Mouse (Mus musculus): Measurements from ENCODE around the gene Hist1h2aa. TPM values are rescaled to one million over a fixed set of nuclear protein-coding genes. Genes with fewer than 3 reads are reported as not detected.

The Hist1h2aa gene
- polyA plus RNA-seq (2016; fragmentation: Nextera tagmentation; extraction: Ambion mirVana) = not detected in 2 replicates

DNA sequence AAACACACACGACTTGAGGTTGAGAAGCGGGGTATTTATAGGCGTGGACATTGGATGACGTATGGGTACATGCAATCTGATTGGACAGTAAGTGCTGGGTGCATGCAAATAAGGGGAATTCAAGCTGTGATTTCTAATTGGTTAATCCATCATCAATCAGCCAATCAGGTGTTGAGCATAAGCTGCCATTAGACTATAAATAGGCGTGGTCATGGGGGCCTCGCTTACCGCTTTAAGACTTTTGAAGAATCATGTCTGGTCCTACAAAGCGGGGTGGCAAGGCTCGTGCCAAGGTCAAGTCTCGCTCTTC is at the start of gene Hist1h2aa:
Gene Hist1h2aa, plus strand, starts transcription at position 252 of the 310 bp plus-strand sequence.
- H3K36me3 ChIP-seq = no peaks in the 10 kb centered on the region
- no peak within 1 kb of the TSS for H3K4me3 ChIP-seq
- peaks cover 8% of the 10 kb centered on the region for H3K9me3 ChIP-seq (replicated peaks)
- H3K27ac ChIP-seq (replicated peaks) = no peak within 1 kb of the TSS
- no peaks in the 10 kb centered on the region for H3K27me3 ChIP-seq (ENCODE audit: low read depth, poor library complexity, severe bottlenecking)
- DNase-seq (ENCODE audit: low spot score) = no peak
- 89% methylated on average over 10 of the region's 10 CpGs for WGBS
- H3K4me1 ChIP-seq = no peaks in the 10 kb centered on the region

DNA sequence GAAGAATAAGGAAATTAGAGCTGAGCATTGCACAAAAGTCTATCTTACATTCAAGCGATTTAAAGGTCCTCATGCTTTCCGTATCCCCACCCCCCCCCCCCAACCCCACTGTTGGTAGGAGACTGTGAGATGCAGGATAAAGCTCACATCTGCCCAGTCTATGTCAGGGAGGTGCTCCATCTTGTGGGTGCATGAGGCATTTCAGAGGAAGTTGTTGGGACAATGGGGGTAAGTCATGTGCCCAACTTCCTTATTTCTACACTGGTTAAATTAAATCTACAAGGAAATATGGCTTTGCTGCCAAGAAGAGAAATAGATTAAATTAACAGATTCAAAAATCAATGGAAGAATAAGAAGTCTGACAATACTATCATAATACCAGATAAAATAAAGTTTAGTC is 48.7 kb upstream of the Hist1h2aa start:
- no peaks in the 10 kb centered on the region for H3K9me3 ChIP-seq (replicated peaks)
- H3K27ac ChIP-seq (replicated peaks) = no peak overlapping the region
- no peak overlapping the region for H3K4me3 ChIP-seq
- peak; percentile 31 for DNase-seq (ENCODE audit: low spot score)
- peaks cover 10% of the 10 kb centered on the region; the same call in 1 of the 2 replicates for H3K4me1 ChIP-seq
- no peaks in the 10 kb centered on the region for H3K36me3 ChIP-seq
- WGBS = 37% methylated on average over 2 of the region's 2 CpGs
- no peaks in the 10 kb centered on the region for H3K27me3 ChIP-seq (ENCODE audit: low read depth, poor library complexity, severe bottlenecking)

DNA sequence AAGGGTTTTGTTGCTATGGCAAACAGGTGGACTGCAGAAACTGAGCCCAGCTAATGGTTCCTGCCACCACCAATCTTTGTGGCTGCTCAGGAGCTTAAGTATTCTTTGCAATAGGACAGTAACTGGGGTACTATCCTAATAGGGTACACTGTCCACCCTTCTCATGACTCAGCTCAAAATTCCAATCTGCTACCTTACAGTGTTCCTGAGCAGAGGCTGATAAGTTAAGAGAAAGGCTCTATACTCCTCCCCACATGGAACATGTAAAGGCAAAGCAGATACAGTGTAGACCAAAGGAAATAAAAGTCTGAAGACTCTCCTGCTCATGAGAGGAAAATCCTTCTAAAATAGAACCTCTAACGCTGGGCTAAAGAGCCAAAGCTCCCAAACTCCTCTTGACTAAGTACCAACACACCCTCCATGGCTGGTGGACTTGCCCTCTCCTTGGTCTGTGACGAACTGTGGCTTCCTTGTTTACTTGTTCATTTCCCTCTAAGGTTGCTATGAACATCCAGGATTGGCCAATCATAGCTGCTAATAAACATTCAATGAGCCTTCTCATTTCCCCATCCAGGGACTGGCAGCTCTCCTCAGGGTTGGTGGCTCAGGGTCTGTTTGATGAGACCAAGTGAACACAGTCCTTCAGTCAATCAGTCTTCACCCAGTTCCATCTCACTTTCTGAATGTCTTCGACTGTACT is 47.1 kb upstream of the Hist1h2aa start:
- Histone ChIP-seq H3K9me3 (replicated peaks) (no peaks in the 10 kb centered on the region), H3K27ac (replicated peaks) (no peak overlapping the region), H3K27me3 (ENCODE audit: low read depth, poor library complexity, severe bottlenecking) (no peaks in the 10 kb centered on the region), H3K4me3 (no peak overlapping the region), H3K4me1 (peaks cover 13% of the 10 kb centered on the region), H3K36me3 (no peaks in the 10 kb centered on the region)
- no peak for DNase-seq (ENCODE audit: low spot score)
- WGBS = 84% methylated on average over 3 of the region's 3 CpGs

- Histone ChIP-seq H3K27me3 (ENCODE audit: low read depth, poor library complexity, severe bottlenecking) (no peaks in the 10 kb centered on the region), H3K27ac (replicated peaks) (no peak overlapping the region), H3K4me1 (peaks cover 30% of the 10 kb centered on the region), H3K36me3 (no peaks in the 10 kb centered on the region), H3K4me3 (no peak overlapping the region), H3K9me3 (replicated peaks) (no peaks in the 10 kb centered on the region)
- 79% methylated on average over 6 of the region's 6 CpGs for WGBS
- DNase-seq (ENCODE audit: low spot score) = no peak
Measured at GRCm38 (mm10) chr13:23889011-23889605, 45.2 kb upstream of the Hist1h2aa start.

DNA sequence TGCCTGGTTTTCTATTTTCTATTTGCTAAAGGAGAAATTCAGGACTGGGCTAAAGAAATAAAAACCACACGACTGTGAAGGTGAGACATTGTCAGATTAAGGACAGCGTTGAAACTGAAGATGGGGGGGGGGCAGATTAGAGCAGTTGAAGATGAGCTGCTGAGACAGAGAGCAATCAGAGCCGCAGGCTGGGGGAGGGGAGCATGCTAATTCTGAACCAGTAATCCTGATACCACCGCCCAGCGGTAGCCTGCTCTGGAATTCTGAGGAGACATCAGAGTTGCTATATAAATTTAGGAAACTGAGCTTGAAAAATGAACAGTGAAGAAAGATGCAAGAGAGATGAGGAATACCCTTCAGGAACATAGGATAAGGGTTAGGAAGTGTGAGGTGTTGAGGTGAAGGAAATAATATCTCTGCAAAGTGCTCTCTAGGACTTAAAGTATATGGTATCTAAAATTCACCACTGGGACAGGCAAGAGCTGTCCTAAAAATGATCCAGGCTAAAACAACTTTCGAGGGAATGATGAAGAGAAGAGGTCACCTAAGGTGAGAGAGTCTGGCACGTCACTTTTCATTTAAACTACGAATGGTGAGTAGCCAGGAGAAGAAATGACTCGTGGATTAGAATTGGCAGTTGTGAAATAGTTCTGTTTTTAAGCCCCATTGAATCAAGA is 41.5 kb upstream of the Hist1h2aa start:
- H3K27ac ChIP-seq (replicated peaks) = no peak overlapping the region
- 18% methylated on average over 9 of the region's 9 CpGs for WGBS
- peaks cover 28% of the 10 kb centered on the region for H3K4me1 ChIP-seq
- H3K36me3 ChIP-seq = no peaks in the 10 kb centered on the region
- H3K9me3 ChIP-seq (replicated peaks) = no peaks in the 10 kb centered on the region
- peak; percentile 29 for DNase-seq (ENCODE audit: low spot score)
- no peak overlapping the region for H3K4me3 ChIP-seq
- H3K27me3 ChIP-seq (ENCODE audit: low read depth, poor library complexity, severe bottlenecking) = no peaks in the 10 kb centered on the region

- DNase-seq (ENCODE audit: low spot score) = peak; percentile 57
- 24% methylated on average over 4 of the region's 4 CpGs for WGBS
- no peaks in the 10 kb centered on the region for H3K27me3 ChIP-seq (ENCODE audit: low read depth, poor library complexity, severe bottlenecking)
Measured at GRCm38 (mm10) chr13:23893269-23893593, 41.0 kb upstream of the Hist1h2aa start.

GRCm38 (mm10) chr13:23898242-23898641 is 36.0 kb upstream of the Hist1h2aa start:
- no peak for DNase-seq (ENCODE audit: low spot score)
- Histone ChIP-seq H3K4me3 (no peak overlapping the region), H3K27me3 (ENCODE audit: low read depth, poor library complexity, severe bottlenecking) (no peaks in the 10 kb centered on the region), H3K27ac (replicated peaks) (no peak overlapping the region), H3K4me1 (peaks cover 20% of the 10 kb centered on the region), H3K36me3 (no peaks in the 10 kb centered on the region), H3K9me3 (replicated peaks) (no peaks in the 10 kb centered on the region)
- 57% methylated on average over 6 of the region's 6 CpGs for WGBS

More at GRCm38 (mm10) chr13:23893269-23893593, 41.0 kb upstream of the Hist1h2aa start:
- H3K4me1 ChIP-seq = peaks cover 33% of the 10 kb centered on the region
- no peaks in the 10 kb centered on the region for H3K9me3 ChIP-seq (replicated peaks)
- peak overlapping the region; percentile 46; the same call in 1 of the 2 replicates for H3K27ac ChIP-seq (replicated peaks)
- H3K36me3 ChIP-seq = no peaks in the 10 kb centered on the region
- 0 out of 2 replicates have a peak overlapping the region, but pooled peaks have one; percentile 1 for H3K4me3 ChIP-seq

DNA sequence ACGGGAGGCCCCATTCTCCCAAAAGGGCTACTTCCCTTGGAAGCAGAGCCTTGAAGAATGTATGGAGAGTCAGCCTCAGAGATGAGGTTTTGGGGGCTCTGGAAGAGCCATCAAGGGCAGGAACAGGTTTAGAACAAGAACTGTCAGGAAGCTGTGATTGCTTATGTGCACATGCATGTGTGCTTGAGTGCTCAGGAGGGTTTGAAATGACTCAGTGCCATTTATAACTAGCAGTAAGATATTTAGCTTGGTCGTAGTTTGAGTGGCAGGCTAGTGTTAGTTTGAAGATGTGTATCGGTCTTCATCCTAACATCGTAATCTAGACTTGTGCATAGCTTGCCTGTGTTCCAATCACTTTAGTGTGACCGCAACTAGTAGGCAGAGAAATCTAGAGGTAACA is 27.4 kb upstream of the Hist1h2aa start:
- 93% methylated on average over 5 of the region's 5 CpGs for WGBS
- no peaks in the 10 kb centered on the region for H3K27me3 ChIP-seq (ENCODE audit: low read depth, poor library complexity, severe bottlenecking)
- no peaks in the 10 kb centered on the region for H3K9me3 ChIP-seq (replicated peaks)
- H3K27ac ChIP-seq (replicated peaks) = no peak overlapping the region
- no peaks in the 10 kb centered on the region for H3K36me3 ChIP-seq
- no peaks in the 10 kb centered on the region for H3K4me1 ChIP-seq
- no peak for DNase-seq (ENCODE audit: low spot score)
- no peak overlapping the region for H3K4me3 ChIP-seq

GRCm38 (mm10) chr13:23910121-23910520 is 24.1 kb upstream of the Hist1h2aa start:
- no peak for DNase-seq (ENCODE audit: low spot score)
- 89% methylated on average over 5 of the region's 5 CpGs for WGBS
- no peaks in the 10 kb centered on the region for H3K27me3 ChIP-seq (ENCODE audit: low read depth, poor library complexity, severe bottlenecking)
- peaks cover 17% of the 10 kb centered on the region for H3K4me1 ChIP-seq
- no peak overlapping the region for H3K27ac ChIP-seq (replicated peaks)
- no peaks in the 10 kb centered on the region for H3K9me3 ChIP-seq (replicated peaks)
- H3K4me3 ChIP-seq = no peak overlapping the region
- no peaks in the 10 kb centered on the region for H3K36me3 ChIP-seq

DNA sequence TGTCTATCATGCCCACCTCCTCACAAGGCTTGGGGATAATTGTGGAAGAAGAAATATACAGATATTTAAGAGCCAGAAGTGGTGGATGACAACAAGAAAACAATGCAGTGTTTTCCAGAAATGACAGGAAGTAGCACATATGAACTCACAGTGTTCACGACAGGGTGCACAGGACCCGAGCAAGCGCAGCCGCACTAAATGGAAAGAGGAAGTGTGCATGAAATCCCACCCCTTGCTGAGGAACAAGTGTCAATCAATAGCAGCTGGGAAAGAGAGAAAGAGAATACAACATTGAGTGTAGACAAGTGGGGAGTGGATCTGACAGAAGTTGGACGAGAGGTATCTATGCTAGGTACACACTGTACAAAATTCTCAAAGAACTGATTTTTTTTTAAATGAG is 22.9 kb upstream of the Hist1h2aa start:
- no peak for DNase-seq (ENCODE audit: low spot score)
- no peaks in the 10 kb centered on the region for H3K9me3 ChIP-seq (replicated peaks)
- H3K27ac ChIP-seq (replicated peaks) = no peak overlapping the region
- peaks cover 17% of the 10 kb centered on the region for H3K4me1 ChIP-seq
- WGBS = 94% methylated on average over 5 of the region's 5 CpGs
- H3K27me3 ChIP-seq (ENCODE audit: low read depth, poor library complexity, severe bottlenecking) = no peaks in the 10 kb centered on the region
- no peak overlapping the region for H3K4me3 ChIP-seq
- no peaks in the 10 kb centered on the region for H3K36me3 ChIP-seq

DNA sequence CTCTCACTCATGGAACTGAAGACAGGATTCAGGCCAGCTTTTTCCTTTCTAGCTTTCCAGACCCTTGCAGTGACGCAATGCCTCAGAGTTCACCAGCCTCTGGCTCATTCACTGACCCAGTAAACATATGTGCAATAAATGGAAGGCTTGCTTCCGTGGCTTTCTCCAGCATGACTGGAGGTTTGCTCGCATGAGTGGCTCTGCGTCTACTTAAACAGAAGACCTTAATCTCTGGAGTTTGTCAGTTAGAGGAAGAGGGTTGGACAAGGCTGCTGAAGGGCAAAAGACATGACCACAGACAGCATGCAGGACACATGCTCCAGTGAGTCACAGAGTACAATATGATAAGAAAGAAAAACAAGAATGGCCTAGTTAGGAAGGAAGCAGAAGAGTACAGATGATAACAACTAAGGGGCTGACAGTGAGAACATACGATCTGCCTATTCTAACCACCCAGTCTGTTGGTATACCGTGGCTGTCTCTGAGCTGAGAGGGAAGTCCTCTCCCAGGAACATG is 20.4 kb upstream of the Hist1h2aa start:
- DNase-seq (ENCODE audit: low spot score) = no peak
- WGBS = 56% methylated on average over 6 of the region's 6 CpGs
- no peaks in the 10 kb centered on the region for H3K9me3 ChIP-seq (replicated peaks)

GRCm38 (mm10) chr13:23914376-23915167 is 19.7 kb upstream of the Hist1h2aa start, which contains the start of gene Slc17a4:
Gene Slc17a4 (minus strand): TSS chr13:23915009.
- no peaks in the 10 kb centered on the region for H3K27me3 ChIP-seq (ENCODE audit: low read depth, poor library complexity, severe bottlenecking)
- no peak for DNase-seq (ENCODE audit: low spot score)
- H3K4me1 ChIP-seq = peaks cover 17% of the 10 kb centered on the region
- H3K9me3 ChIP-seq (replicated peaks) = no peaks in the 10 kb centered on the region
- H3K4me3 ChIP-seq = no peak within 1 kb of the TSS
- no peaks in the 10 kb centered on the region for H3K36me3 ChIP-seq
- H3K27ac ChIP-seq (replicated peaks) = no peak within 1 kb of the TSS
- 74% methylated on average over 9 of the region's 9 CpGs for WGBS

More for the DNA sequence above, 20.4 kb upstream of the Hist1h2aa start:
- Histone ChIP-seq H3K27ac (replicated peaks) (no peak overlapping the region), H3K4me3 (no peak overlapping the region), H3K4me1 (peaks cover 17% of the 10 kb centered on the region), H3K36me3 (no peaks in the 10 kb centered on the region), H3K27me3 (ENCODE audit: low read depth, poor library complexity, severe bottlenecking) (no peaks in the 10 kb centered on the region)
